Mouse (Mus musculus): ENCODE data around the gene Rnase4.

- no peak for TF ChIP-seq EP300 (IDR thresholded peaks at IDR 0.05; ENCODE audit: low read depth)
- TF ChIP-seq CTCF (IDR thresholded peaks at IDR 0.05; ENCODE audit: low read depth) = no peak
These were observed 21.9 kb upstream of the Rnase4 start for GRCm38 (mm10) chr14:51068956-51069355.
